Mouse (Mus musculus) lung, postnatal 0 days (tissue): Measurements from ENCODE around the gene Pias3. TPM values are rescaled to one million over a fixed set of nuclear protein-coding genes. Genes with fewer than 3 reads are reported as not detected.

Experiments
- ATAC-seq: fragments of 200-750 bp; cut with Nextera tagmentation; 2 replicates; pipeline ENCODE4 v1.8.0; 2017; ENCODE audit warnings: moderate library complexity
- DNase-seq: peaks from one replicate; pipeline ENCODE4 v3.0.0-alpha.2; 2016; ENCODE audit warnings: low spot score
- H3K27ac ChIP-seq: fragments of 300-500 bp; sonication (generic); 2 replicates; pipeline ENCODE4 v1.5.1; 2014; ENCODE audit warnings: antibody characterized with exemption, mild to moderate bottlenecking, low read length, mixed read lengths
- H3K27me3 ChIP-seq: fragments of 300-500 bp; sonication (generic); replicated peaks from 2 replicates; pipeline ENCODE4 v1.6.1; 2014; ENCODE audit warnings: low read length, mixed read lengths; ENCODE audit not compliant: insufficient read depth
- H3K36me3 ChIP-seq: fragments of 300-500 bp; sonication (generic); 2 replicates; pipeline ENCODE4 v1.6.1; 2014; ENCODE audit warnings: low read length, mixed read lengths; ENCODE audit not compliant: insufficient read depth
- H3K4me1 ChIP-seq: fragments of 300-500 bp; sonication (generic); 2 replicates; pipeline ENCODE4 v1.6.1; 2014; ENCODE audit warnings: antibody characterized with exemption, low read depth, low read length, mixed read lengths; ENCODE audit not compliant: insufficient read depth
- H3K4me2 ChIP-seq: fragments of 300-500 bp; sonication (generic); replicated peaks from 2 replicates; pipeline ENCODE4 v1.6.1; 2014; ENCODE audit warnings: low read depth, mild to moderate bottlenecking, low read length, moderate library complexity, mixed read lengths
- H3K4me3 ChIP-seq: fragments of 300-500 bp; sonication (generic); 2 replicates; pipeline ENCODE4 v1.5.1; 2014; ENCODE audit warnings: low read depth, low read length
- H3K9ac ChIP-seq: fragments of 300-500 bp; sonication (generic); replicated peaks from 2 replicates; pipeline ENCODE4 v1.6.1; 2014; ENCODE audit warnings: low read depth, mild to moderate bottlenecking
- H3K9me3 ChIP-seq: fragments of 300-500 bp; sonication (generic); 2 replicates; pipeline ENCODE4 v1.6.1; 2016; ENCODE audit warnings: low read length, mixed read lengths
- CTCF ChIP-seq: IDR thresholded peaks from 2 replicates; pipeline ENCODE4 v1.5.1; 2016; ENCODE audit warnings: antibody characterized with exemption, mild to moderate bottlenecking
- EP300 ChIP-seq: IDR thresholded peaks from 2 replicates; pipeline ENCODE4 v1.6.1; 2016; ENCODE audit warnings: antibody characterized with exemption, mild to moderate bottlenecking, control low read depth
- WGBS: fragments of 180-500 bp; shearing (Covaris S2); extraction: QIAGEN DNeasy Blood & Tissue Kit; methylation state at CpG from one replicate; pipeline ENCODE4 v1.1.7; 2014; 5-methylcytosine and 5-hydroxymethylcytosine counted together
- polyA plus RNA-seq: library from polyadenylated mRNA; unstranded; fragments of >200 nt; fragmentation: Nextera tagmentation; extraction: Ambion mirVana; gene quantifications from 2 replicates; pipeline ENCODE4 v1.2.1, GENCODE M21; 2015

Pias3 gene
- polyA plus RNA-seq, 1 experiment from 2014 or later, result 31.1 TPM

DNA sequence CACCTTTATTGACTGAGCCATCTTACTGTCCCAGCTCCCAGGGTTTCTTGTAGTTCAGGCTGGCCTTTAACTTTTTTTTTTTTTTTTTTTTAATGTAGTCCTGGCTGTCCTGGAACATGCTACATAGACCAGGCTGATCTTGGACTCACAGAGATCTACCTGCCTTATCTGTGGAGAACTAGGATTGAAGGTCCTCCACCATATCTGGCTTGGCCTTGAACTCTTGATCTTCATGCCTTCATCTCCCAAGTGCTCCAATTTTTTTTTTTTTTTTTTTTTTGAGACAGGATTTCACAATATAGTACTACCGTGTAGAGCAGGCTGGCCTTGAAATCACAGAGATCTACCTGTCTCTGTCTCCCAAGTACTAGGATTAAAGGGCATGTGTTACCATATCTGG, 2.6 kb upstream of the Pias3 start:
- Histone ChIP-seq H3K36me3 (no peaks in the 10 kb centered on the region), H3K4me3 (no peak overlapping the region), H3K4me1 (peaks cover 4% of the 10 kb centered on the region; the same call in 1 of the 2 replicates), H3K4me2 (no peak overlapping the region), H3K9me3 (no peaks in the 10 kb centered on the region), H3K27ac (no peak overlapping the region), H3K27me3 (no peaks in the 10 kb centered on the region), H3K9ac (no peak overlapping the region)
- DNase-seq (no peak), ATAC-seq (no peak)
- no peak for TF ChIP-seq EP300
- TF ChIP-seq CTCF, result no peak
- WGBS, result 55% methylated on average over 1 of the region's 1 CpGs

GRCm38 (mm10) chr3:96696766-96697732, 865 bp downstream of the Pias3 start:
- TF ChIP-seq CTCF, result peak; percentile 15; the same call in 1 of the 2 replicates
- TF ChIP-seq EP300, result no peak
- peak overlapping the region; percentile 58 for H3K9ac ChIP-seq
- peak; percentile 96 for ATAC-seq
- H3K36me3 ChIP-seq, result peaks cover 11% of the 10 kb centered on the region
- peak overlapping the region; percentile 79 for H3K4me2 ChIP-seq
- no peaks in the 10 kb centered on the region for H3K27me3 ChIP-seq
- peak overlapping the region; percentile 85 for H3K27ac ChIP-seq
- no peaks in the 10 kb centered on the region for H3K9me3 ChIP-seq
- DNase-seq, result peak; percentile 97
- peak overlapping the region; percentile 92 for H3K4me3 ChIP-seq
- WGBS, result 1% methylated on average over 71 of the region's 85 CpGs
- H3K4me1 ChIP-seq, result peaks cover 4% of the 10 kb centered on the region; the same call in 1 of the 2 replicates

GRCm38 (mm10) chr3:96698993-96699690, 3.0 kb downstream of the Pias3 start:
- 56% methylated on average over 19 of the region's 19 CpGs for WGBS
- H3K4me2 ChIP-seq, result no peak overlapping the region

DNA sequence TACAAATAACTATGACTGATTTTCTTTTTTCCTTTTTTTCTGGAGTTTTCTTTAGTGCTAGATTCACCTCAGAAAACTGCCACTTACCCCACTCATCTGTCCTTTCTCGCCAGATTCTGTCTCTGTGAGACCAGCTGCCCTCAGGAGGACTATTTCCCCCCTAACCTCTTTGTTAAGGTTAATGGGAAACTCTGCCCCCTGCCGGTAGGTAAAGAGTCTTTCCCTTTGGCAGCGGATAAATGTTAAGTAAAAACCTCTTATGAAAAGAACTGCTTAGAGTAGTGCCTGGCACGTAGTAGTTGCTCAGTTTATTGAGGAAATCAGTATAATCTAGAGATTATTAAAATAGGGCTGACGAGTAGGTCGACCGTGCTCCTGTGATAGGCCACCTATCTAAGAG, 4.2 kb downstream of the Pias3 start:
- no peak overlapping the region for H3K4me2 ChIP-seq
- no peak overlapping the region for H3K9ac ChIP-seq
- H3K27ac ChIP-seq, result no peak overlapping the region
- DNase-seq, result peak; percentile 65
- no peak for TF ChIP-seq EP300
- peak; percentile 65 for TF ChIP-seq CTCF
- H3K27me3 ChIP-seq, result no peaks in the 10 kb centered on the region
- 51% methylated on average over 7 of the region's 7 CpGs for WGBS
- no peak for ATAC-seq
- H3K4me3 ChIP-seq, result no peak overlapping the region
- H3K4me1 ChIP-seq, result peaks cover 4% of the 10 kb centered on the region; the same call in 1 of the 2 replicates
- H3K9me3 ChIP-seq, result no peaks in the 10 kb centered on the region
- peaks cover 22% of the 10 kb centered on the region for H3K36me3 ChIP-seq

More at GRCm38 (mm10) chr3:96698993-96699690, 3.0 kb downstream of the Pias3 start:
- Histone ChIP-seq H3K9ac (no peak overlapping the region), H3K27me3 (no peaks in the 10 kb centered on the region), H3K9me3 (no peaks in the 10 kb centered on the region), H3K4me3 (no peak overlapping the region), H3K36me3 (peaks cover 11% of the 10 kb centered on the region), H3K27ac (no peak overlapping the region), H3K4me1 (peaks cover 4% of the 10 kb centered on the region; the same call in 1 of the 2 replicates)
- ATAC-seq (no peak), DNase-seq (no peak)
- no peak for TF ChIP-seq EP300
- TF ChIP-seq CTCF, result no peak

DNA sequence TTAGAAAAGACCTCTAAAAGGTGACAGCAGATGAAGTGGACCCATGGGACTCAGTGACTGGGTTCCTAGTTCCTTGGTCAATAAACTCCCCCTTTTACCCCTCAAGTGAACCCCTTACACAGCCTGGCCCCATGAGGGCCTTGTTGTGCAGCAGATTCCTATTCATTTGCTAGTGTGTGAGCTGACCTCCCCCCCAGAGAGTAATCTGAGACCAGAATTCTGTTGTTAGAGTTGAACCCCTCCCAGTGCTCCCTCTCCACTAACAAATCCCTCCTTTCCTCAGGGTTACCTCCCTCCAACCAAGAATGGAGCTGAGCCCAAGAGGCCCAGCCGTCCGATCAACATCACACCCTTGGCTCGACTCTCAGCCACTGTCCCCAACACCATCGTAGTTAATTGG, 4.8 kb downstream of the Pias3 start:
- ATAC-seq (no peak), DNase-seq (no peak)
- Histone ChIP-seq H3K27me3 (no peaks in the 10 kb centered on the region), H3K9ac (no peak overlapping the region), H3K27ac (no peak overlapping the region), H3K4me2 (no peak overlapping the region), H3K9me3 (no peaks in the 10 kb centered on the region), H3K4me1 (peaks cover under 1% of the 10 kb centered on the region; the same call in 1 of the 2 replicates), H3K36me3 (peaks cover 23% of the 10 kb centered on the region), H3K4me3 (no peak overlapping the region)
- TF ChIP-seq EP300 (no peak), CTCF (no peak)
- WGBS, result 87% methylated on average over 4 of the region's 4 CpGs

DNA sequence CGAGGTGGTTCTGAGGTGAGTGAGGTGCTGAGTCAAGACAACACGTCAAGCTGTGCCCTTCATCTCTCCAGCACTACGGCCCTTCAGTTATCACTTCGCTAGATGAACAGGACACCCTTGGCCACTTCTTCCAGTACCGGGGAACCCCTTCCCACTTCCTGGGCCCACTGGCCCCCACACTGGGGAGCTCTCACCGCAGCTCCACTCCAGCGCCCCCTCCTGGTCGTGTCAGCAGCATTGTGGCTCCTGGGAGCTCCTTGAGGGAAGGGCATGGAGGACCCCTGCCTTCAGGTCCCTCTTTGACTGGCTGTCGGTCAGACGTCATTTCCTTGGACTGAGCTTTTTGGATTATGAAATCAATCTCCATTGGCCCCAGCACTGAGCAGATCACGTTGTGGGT, 8.6 kb downstream of the Pias3 start:
- TF ChIP-seq CTCF, result peak; percentile 65
- no peak for TF ChIP-seq EP300
- Histone ChIP-seq H3K36me3 (peaks cover 23% of the 10 kb centered on the region), H3K4me1 (peaks cover 6% of the 10 kb centered on the region; the same call in 1 of the 2 replicates), H3K4me2 (no peak overlapping the region), H3K27ac (no peak overlapping the region), H3K9me3 (no peaks in the 10 kb centered on the region), H3K9ac (no peak overlapping the region), H3K27me3 (no peaks in the 10 kb centered on the region), H3K4me3 (no peak overlapping the region)
- DNase-seq (no peak), ATAC-seq (no peak)
- WGBS, result 66% methylated on average over 11 of the region's 11 CpGs
